Mouse (Mus musculus): ENCODE results near the gene Lzic. TPM values are rescaled to one million over a fixed set of nuclear protein-coding genes. Genes with fewer than 3 reads are reported as not detected.

Gene Lzic
- polyA plus RNA-seq, 1 experiment from 2014 or later: 9.7 TPM

DNA sequence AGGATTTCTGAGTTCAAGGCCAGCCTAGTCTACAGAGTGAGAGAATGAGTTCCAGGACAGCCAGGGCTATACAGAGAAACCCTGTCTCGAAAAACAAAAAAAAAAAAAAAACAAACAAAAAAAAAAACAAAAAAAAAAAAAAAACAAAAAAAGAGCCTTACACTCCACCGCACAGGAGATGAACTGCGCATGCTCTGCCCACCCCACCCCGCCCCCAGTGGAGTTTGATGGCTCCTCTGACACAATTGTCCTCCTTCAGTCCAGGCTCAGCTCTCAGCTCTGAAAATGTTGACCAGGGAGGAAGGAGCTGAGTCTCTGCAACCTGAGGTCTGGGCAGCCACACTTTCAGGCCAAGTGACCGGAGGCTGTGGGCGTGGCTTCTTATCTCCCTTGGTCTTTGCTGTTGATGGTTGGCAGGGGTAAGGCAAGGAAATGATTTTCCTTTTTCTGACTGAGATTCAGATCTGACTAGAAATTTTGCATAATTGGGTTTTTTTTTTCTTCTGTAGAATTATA lies 21.5 kb upstream of the Lzic start:
- H3K27ac ChIP-seq (ENCODE audit: low read length): no peak overlapping the region
- no peak overlapping the region for H3K9ac ChIP-seq (ENCODE audit: low read depth, low read length)
- no peak for ATAC-seq (ENCODE audit: low read depth)
- H3K9me3 ChIP-seq (replicated peaks; ENCODE audit: control insufficient read depth, low read length): no peaks in the 10 kb centered on the region
- H3K4me1 ChIP-seq (ENCODE audit: control insufficient read depth, low read depth, low read length): no peaks in the 10 kb centered on the region
- no peaks in the 10 kb centered on the region for H3K36me3 ChIP-seq (ENCODE audit: control insufficient read depth, insufficient read depth)
- 53% methylated on average over 6 of the region's 6 CpGs for WGBS (ENCODE audit: insufficient replicate concordance)
- no peak overlapping the region for H3K4me2 ChIP-seq (ENCODE audit: low read depth, low read length)
- no peak overlapping the region for H3K4me3 ChIP-seq (ENCODE audit: low read depth, low read length)
- no peaks in the 10 kb centered on the region for H3K27me3 ChIP-seq (ENCODE audit: control insufficient read depth, insufficient read depth, low read depth, low read length)

DNA sequence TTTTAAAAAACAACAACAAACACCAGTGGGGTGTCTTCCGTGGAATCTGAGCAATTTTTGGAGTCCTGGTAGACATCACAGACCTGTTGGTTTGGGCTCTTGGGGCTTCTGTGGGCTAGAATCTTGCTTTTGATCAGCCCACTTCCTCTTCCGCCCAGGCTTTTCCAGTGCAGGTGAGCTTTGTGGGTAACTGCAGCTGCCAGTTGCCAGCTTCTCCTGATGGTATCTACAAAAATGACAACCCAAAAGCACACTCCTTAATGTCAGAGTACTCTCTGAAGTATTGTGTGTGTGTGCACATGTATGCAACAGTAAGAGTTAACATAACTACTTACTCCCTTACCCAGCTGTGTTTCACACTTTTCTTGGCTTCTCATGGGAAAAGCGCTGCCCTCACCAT lies 15.5 kb upstream of the Lzic start:
- no peak overlapping the region for H3K9ac ChIP-seq (ENCODE audit: low read depth, low read length)
- H3K4me1 ChIP-seq (ENCODE audit: control insufficient read depth, low read depth, low read length): no peaks in the 10 kb centered on the region
- H3K4me2 ChIP-seq (ENCODE audit: low read depth, low read length): no peak overlapping the region
- no peak overlapping the region for H3K27ac ChIP-seq (ENCODE audit: low read length)
- H3K27me3 ChIP-seq (ENCODE audit: control insufficient read depth, insufficient read depth, low read depth, low read length): no peaks in the 10 kb centered on the region
- H3K9me3 ChIP-seq (replicated peaks; ENCODE audit: control insufficient read depth, low read length): no peaks in the 10 kb centered on the region
- ATAC-seq (ENCODE audit: low read depth): no peak
- H3K4me3 ChIP-seq (ENCODE audit: low read depth, low read length): no peak overlapping the region
- WGBS (ENCODE audit: insufficient replicate concordance): 63% methylated on average over 3 of the region's 3 CpGs
- 0 out of 2 replicates have a peak, but pooled peaks cover 3% of the 10 kb centered on the region for H3K36me3 ChIP-seq (ENCODE audit: control insufficient read depth, insufficient read depth)

DNA sequence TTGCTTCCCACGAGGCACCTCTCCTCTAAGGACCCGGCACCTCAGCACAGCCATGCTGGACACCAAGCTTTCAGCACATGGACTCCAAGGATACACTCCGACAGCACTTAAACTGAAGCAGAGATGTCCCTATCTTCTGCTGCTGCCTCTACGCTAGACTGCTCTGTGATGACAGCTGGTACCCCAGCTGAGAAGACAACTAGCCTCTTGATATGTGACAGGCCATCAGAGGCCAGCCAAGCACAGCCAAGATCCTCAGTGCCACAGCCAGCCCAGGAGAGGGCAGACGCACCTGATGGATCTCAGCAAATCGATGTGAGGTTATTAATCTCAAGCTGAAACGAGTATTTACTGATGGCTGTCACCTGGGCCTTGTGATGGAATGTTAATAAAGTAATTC lies 9.9 kb upstream of the Lzic start:
- Histone ChIP-seq H3K4me1 (ENCODE audit: control insufficient read depth, low read depth, low read length) (no peaks in the 10 kb centered on the region), H3K9ac (ENCODE audit: low read depth, low read length) (no peak overlapping the region), H3K9me3 (replicated peaks; ENCODE audit: control insufficient read depth, low read length) (no peaks in the 10 kb centered on the region), H3K27ac (ENCODE audit: low read length) (no peak overlapping the region), H3K4me3 (ENCODE audit: low read depth, low read length) (no peak overlapping the region), H3K36me3 (ENCODE audit: control insufficient read depth, insufficient read depth) (0 out of 2 replicates have a peak, but pooled peaks cover 3% of the 10 kb centered on the region), H3K4me2 (ENCODE audit: low read depth, low read length) (no peak overlapping the region), H3K27me3 (ENCODE audit: control insufficient read depth, insufficient read depth, low read depth, low read length) (no peaks in the 10 kb centered on the region)
- WGBS (ENCODE audit: insufficient replicate concordance): 63% methylated on average over 7 of the region's 7 CpGs
- no peak for ATAC-seq (ENCODE audit: low read depth)

DNA sequence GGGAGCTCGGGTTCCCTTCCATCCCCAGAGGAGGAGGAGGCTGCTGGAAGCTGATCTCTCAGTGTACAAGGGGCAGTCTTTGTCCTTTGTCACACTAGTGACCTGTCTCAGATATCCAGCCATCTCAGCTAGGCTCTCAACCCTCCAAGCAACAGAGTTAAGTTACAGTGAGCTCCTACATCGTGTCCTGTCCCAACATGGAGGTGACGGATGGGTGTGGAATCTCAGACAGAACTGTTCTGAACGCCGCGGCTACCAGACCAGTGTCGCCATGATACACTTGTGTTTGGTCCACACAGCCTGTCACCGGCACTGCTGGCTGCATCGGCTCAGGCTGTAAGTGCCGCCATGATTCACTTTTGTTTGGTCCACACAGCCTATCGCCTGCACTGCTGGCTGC lies 8.0 kb upstream of the Lzic start, which contains the start of gene Tmem274:
Gene Tmem274 (plus strand): TSS at position 301 of the 400 bp plus-strand sequence.
- no peak for ATAC-seq (ENCODE audit: low read depth)
- WGBS (ENCODE audit: insufficient replicate concordance): 80% methylated on average over 11 of the region's 11 CpGs

DNA sequence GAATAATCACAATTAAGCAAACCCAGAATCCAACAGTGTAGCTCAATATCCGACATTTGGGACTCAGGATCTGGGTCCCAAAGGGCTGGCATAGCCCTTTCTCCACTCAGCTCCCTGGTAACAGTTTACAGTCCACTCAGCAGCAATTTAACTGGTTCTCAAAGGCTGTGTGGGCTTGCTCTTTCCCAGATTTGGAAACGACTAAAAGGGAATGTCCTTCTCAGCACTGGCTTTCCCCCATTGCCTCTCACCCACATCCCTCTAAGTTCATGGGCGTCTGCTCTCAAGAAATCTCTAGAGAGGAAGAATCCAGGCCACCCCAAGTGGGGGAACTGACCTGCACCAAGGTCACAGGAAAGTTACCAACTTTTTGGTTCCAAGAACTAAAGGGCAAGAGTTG lies 463 bp upstream of the Lzic start:
- H3K4me1 ChIP-seq (ENCODE audit: control insufficient read depth, low read depth, low read length): peaks cover 9% of the 10 kb centered on the region
- H3K9ac ChIP-seq (ENCODE audit: low read depth, low read length): peak overlapping the region; percentile 69
- no peaks in the 10 kb centered on the region for H3K27me3 ChIP-seq (ENCODE audit: control insufficient read depth, insufficient read depth, low read depth, low read length)
- peak overlapping the region; percentile 70 for H3K4me3 ChIP-seq (ENCODE audit: low read depth, low read length)
- peaks cover 6% of the 10 kb centered on the region; the same call in 1 of the 2 replicates for H3K36me3 ChIP-seq (ENCODE audit: control insufficient read depth, insufficient read depth)
- 0 out of 2 replicates have a peak, but pooled peaks have one; percentile 7 for ATAC-seq (ENCODE audit: low read depth)
- 49% methylated on average over 3 of the region's 3 CpGs for WGBS (ENCODE audit: insufficient replicate concordance)
- H3K4me2 ChIP-seq (ENCODE audit: low read depth, low read length): peak overlapping the region; percentile 82
- peak overlapping the region; percentile 34; the same call in 1 of the 2 replicates for H3K27ac ChIP-seq (ENCODE audit: low read length)
- H3K9me3 ChIP-seq (replicated peaks; ENCODE audit: control insufficient read depth, low read length): no peaks in the 10 kb centered on the region

More for the DNA sequence above, 8.0 kb upstream of the Lzic start, which contains the start of gene Tmem274:
- H3K4me2 ChIP-seq (ENCODE audit: low read depth, low read length): no peak within 1 kb of the TSS
- no peaks in the 10 kb centered on the region for H3K9me3 ChIP-seq (replicated peaks; ENCODE audit: control insufficient read depth, low read length)
- no peak within 1 kb of the TSS for H3K27ac ChIP-seq (ENCODE audit: low read length)
- H3K4me3 ChIP-seq (ENCODE audit: low read depth, low read length): no peak within 1 kb of the TSS
- 0 out of 2 replicates have a peak, but pooled peaks cover 3% of the 10 kb centered on the region for H3K36me3 ChIP-seq (ENCODE audit: control insufficient read depth, insufficient read depth)
- H3K9ac ChIP-seq (ENCODE audit: low read depth, low read length): no peak within 1 kb of the TSS
- H3K4me1 ChIP-seq (ENCODE audit: control insufficient read depth, low read depth, low read length): no peaks in the 10 kb centered on the region
- no peaks in the 10 kb centered on the region for H3K27me3 ChIP-seq (ENCODE audit: control insufficient read depth, insufficient read depth, low read depth, low read length)

DNA sequence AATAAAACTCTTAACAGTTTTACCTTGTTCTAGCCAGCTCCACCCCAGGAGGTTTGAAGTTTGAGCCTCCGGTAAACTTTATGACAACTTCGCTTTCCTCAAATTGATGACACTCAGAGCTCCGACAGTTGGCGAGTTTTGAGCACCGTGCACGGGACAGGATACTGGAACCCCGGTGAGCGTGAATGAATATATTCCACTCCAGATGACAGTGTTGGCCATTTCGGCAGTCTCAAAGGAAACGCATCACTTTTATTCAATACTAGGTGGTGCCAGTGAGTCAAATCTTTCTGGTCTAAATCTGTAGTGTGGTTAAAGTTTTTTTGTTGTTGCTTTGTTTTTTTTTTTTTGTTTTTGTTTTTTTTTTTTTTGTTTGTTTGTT lies 787 bp downstream of the Lzic start:
- no peak for ATAC-seq (ENCODE audit: low read depth)
- H3K36me3 ChIP-seq (ENCODE audit: control insufficient read depth, insufficient read depth): peaks cover 6% of the 10 kb centered on the region; the same call in 1 of the 2 replicates
- peak overlapping the region; percentile 70 for H3K4me3 ChIP-seq (ENCODE audit: low read depth, low read length)
- H3K9ac ChIP-seq (ENCODE audit: low read depth, low read length): peak overlapping the region; percentile 69
- no peaks in the 10 kb centered on the region for H3K27me3 ChIP-seq (ENCODE audit: control insufficient read depth, insufficient read depth, low read depth, low read length)
- WGBS (ENCODE audit: insufficient replicate concordance): 0% methylated on average over 10 of the region's 10 CpGs
- no peaks in the 10 kb centered on the region for H3K9me3 ChIP-seq (replicated peaks; ENCODE audit: control insufficient read depth, low read length)
- H3K4me2 ChIP-seq (ENCODE audit: low read depth, low read length): peak overlapping the region; percentile 82
- peaks cover 9% of the 10 kb centered on the region for H3K4me1 ChIP-seq (ENCODE audit: control insufficient read depth, low read depth, low read length)
- peak overlapping the region; percentile 53 for H3K27ac ChIP-seq (ENCODE audit: low read length)

DNA sequence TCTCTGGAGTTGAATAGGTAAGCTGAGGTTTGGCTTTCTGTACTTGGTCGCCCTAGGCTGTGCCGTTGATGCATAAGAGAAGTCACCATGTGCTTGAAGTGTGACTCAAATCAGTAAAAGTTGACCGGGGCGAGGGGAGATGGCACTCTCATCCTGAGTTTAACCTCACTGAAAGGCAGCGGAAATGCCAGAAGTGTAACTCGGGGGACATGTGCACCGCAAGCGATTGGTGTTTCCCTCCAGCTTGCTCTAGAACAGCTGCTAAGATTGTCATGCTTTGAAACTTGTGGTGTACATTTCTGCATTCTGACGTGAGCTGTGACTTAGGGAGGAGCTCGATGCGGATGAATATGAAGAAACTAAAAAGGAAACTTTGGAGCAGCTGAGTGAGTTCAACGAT lies 2.7 kb downstream of the Lzic start:
- Histone ChIP-seq H3K9ac (ENCODE audit: low read depth, low read length) (no peak overlapping the region), H3K4me3 (ENCODE audit: low read depth, low read length) (no peak overlapping the region), H3K27me3 (ENCODE audit: control insufficient read depth, insufficient read depth, low read depth, low read length) (no peaks in the 10 kb centered on the region), H3K4me1 (ENCODE audit: control insufficient read depth, low read depth, low read length) (peaks cover 9% of the 10 kb centered on the region), H3K36me3 (ENCODE audit: control insufficient read depth, insufficient read depth) (peaks cover 14% of the 10 kb centered on the region), H3K27ac (ENCODE audit: low read length) (no peak overlapping the region), H3K4me2 (ENCODE audit: low read depth, low read length) (no peak overlapping the region), H3K9me3 (replicated peaks; ENCODE audit: control insufficient read depth, low read length) (no peaks in the 10 kb centered on the region)
- no peak for ATAC-seq (ENCODE audit: low read depth)
- WGBS (ENCODE audit: insufficient replicate concordance): 85% methylated on average over 12 of the region's 12 CpGs

DNA sequence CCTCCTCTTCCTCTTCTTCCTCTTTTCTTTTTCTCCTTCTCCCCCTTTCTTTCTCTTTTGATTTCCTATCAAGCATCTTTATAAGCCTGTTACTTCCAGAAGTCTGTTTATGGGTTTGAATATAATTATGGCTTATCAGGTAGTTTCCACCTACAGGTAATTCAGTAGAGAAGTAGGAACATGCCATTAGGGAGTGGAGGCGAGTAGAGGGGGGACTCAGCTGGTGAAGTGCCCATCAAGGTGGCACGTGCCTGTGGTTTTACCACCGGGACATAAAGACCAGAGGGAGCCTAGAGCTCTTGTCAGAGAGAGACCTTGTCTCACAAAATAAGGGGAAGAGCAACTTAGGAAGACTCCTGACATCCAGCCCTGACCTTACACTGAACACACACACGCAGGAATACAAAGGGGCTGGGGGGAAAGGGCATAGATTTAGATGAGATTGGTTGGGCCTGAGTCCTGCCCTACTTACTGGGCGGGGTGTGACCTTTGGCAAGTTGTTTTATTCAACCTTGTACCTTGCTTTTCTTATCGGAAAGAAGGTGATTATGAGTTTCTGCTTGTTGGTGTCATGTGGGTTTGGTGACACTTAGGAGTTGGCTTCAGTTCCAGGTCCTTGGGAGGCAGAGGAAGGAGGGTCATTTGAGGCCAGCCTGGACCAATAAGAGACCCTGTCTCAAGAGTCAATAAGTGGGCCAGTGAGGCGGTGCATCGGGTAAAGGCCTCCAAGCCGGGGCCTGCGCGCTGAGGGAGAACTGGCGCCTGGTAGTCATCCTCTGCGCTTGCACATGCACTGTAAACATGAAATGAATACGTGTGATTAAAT lies 4.6 kb downstream of the Lzic start:
- Histone ChIP-seq H3K4me3 (ENCODE audit: low read depth, low read length) (no peak overlapping the region), H3K27me3 (ENCODE audit: control insufficient read depth, insufficient read depth, low read depth, low read length) (no peaks in the 10 kb centered on the region), H3K9me3 (replicated peaks; ENCODE audit: control insufficient read depth, low read length) (no peaks in the 10 kb centered on the region), H3K36me3 (ENCODE audit: control insufficient read depth, insufficient read depth) (peaks cover 21% of the 10 kb centered on the region), H3K4me2 (ENCODE audit: low read depth, low read length) (no peak overlapping the region), H3K4me1 (ENCODE audit: control insufficient read depth, low read depth, low read length) (peaks cover 6% of the 10 kb centered on the region), H3K9ac (ENCODE audit: low read depth, low read length) (no peak overlapping the region), H3K27ac (ENCODE audit: low read length) (no peak overlapping the region)
- ATAC-seq (ENCODE audit: low read depth): no peak
- 83% methylated on average over 14 of the region's 14 CpGs for WGBS (ENCODE audit: insufficient replicate concordance)

DNA sequence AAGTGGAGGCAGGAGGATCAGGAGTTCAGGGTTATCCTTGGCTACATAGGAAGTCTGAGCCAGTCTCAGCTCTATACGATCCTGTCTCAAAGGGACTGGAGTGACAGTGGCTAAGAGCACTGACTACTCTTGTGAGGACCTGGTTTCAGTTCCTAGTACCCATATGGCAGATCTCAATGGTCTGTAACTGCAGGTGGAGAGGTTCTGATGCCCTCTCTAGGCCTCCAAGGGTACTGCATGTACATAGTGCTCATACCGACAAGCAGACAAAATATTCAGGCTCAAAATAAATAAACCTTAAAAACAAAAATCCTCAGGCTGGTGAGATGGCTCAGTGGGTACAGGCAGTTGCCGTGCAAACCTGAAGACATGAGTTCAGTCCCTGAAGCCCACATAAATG lies 6.1 kb downstream of the Lzic start:
- no peak overlapping the region for H3K4me3 ChIP-seq (ENCODE audit: low read depth, low read length)
- no peaks in the 10 kb centered on the region for H3K9me3 ChIP-seq (replicated peaks; ENCODE audit: control insufficient read depth, low read length)
- H3K27me3 ChIP-seq (ENCODE audit: control insufficient read depth, insufficient read depth, low read depth, low read length): no peaks in the 10 kb centered on the region
- no peak overlapping the region for H3K4me2 ChIP-seq (ENCODE audit: low read depth, low read length)
- WGBS (ENCODE audit: insufficient replicate concordance): 84% methylated on average over 3 of the region's 3 CpGs
- ATAC-seq (ENCODE audit: low read depth): no peak
- H3K27ac ChIP-seq (ENCODE audit: low read length): no peak overlapping the region
- H3K36me3 ChIP-seq (ENCODE audit: control insufficient read depth, insufficient read depth): peaks cover 24% of the 10 kb centered on the region
- H3K4me1 ChIP-seq (ENCODE audit: control insufficient read depth, low read depth, low read length): peaks cover 5% of the 10 kb centered on the region
- no peak overlapping the region for H3K9ac ChIP-seq (ENCODE audit: low read depth, low read length)
